Mouse (Mus musculus): ENCODE results near the gene Hagh.

- TF ChIP-seq CTCF (IDR thresholded peaks at IDR 0.05; ENCODE audit: low read depth, low read length) (no peak), POLR2AphosphoS5 (IDR thresholded peaks at IDR 0.05; ENCODE audit: insufficient replicate concordance, low read depth, low read length) (no peak), GATA1 (IDR thresholded peaks at IDR 0.05; ENCODE audit: borderline replicate concordance, low read length) (no peak), TAL1 (conservative IDR thresholded peaks at IDR 0.05; ENCODE audit: low read depth, low read length) (no peak), GATA2 (IDR thresholded peaks at IDR 0.05; ENCODE audit: borderline replicate concordance, low read depth, low read length) (no peak)
Measured at GRCm38 (mm10) chr17:24877336-24878116, 37.6 kb downstream of the Hagh start.

Data from G1E (cell line).